Mouse (Mus musculus) embryonic facial prominence, embryonic 12.5 days (tissue): ENCODE measurements around the gene Them5. TPM values are rescaled to one million over a fixed set of nuclear protein-coding genes. Genes with fewer than 3 reads are reported as not detected.

ENCODE experiments used
- ATAC-seq: fragments of 200-750 bp; cut with Nextera tagmentation; 2 replicates; pipeline ENCODE4 v1.8.0; 2017; ENCODE audit not compliant: insufficient number of reproducible peaks, insufficient read depth, low FRiP score, low TSS enrichment
- H3K27ac ChIP-seq: fragments of 300-500 bp; sonication (generic); 2 replicates; pipeline ENCODE4 v1.5.1; 2016; ENCODE audit warnings: mild to moderate bottlenecking
- H3K27me3 ChIP-seq: fragments of 300-500 bp; sonication (generic); 2 replicates; pipeline ENCODE4 v1.6.1; 2016; ENCODE audit warnings: mild to moderate bottlenecking, moderate library complexity
- H3K36me3 ChIP-seq: fragments of 300-500 bp; sonication (generic); 2 replicates; pipeline ENCODE4 v1.6.1; 2016; ENCODE audit warnings: mild to moderate bottlenecking
- H3K4me1 ChIP-seq: fragments of 300-500 bp; sonication (generic); 2 replicates; pipeline ENCODE4 v1.6.1; 2016
- H3K4me2 ChIP-seq: fragments of 300-500 bp; sonication (generic); replicated peaks from 2 replicates; pipeline ENCODE4 v1.6.1; 2016; ENCODE audit warnings: mild to moderate bottlenecking, moderate library complexity
- H3K4me3 ChIP-seq: fragments of 300-500 bp; sonication (generic); 2 replicates; pipeline ENCODE4 v1.5.1; 2016; ENCODE audit warnings: mild to moderate bottlenecking
- H3K9ac ChIP-seq: fragments of 300-500 bp; sonication (generic); 2 replicates; pipeline ENCODE4 v1.6.1; 2016; ENCODE audit warnings: mild to moderate bottlenecking, moderate library complexity
- H3K9me3 ChIP-seq: fragments of 300-500 bp; sonication (generic); 2 replicates; pipeline ENCODE4 v1.6.1; 2016; ENCODE audit warnings: mild to moderate bottlenecking, moderate library complexity
- WGBS: fragments of 180-500 bp; shearing (Covaris S2); methylation state at CpG from one replicate; pipeline ENCODE4 v1.1.7; 2016; 5-methylcytosine and 5-hydroxymethylcytosine counted together
- polyA plus RNA-seq: library from polyadenylated mRNA; unstranded; fragments of >200 nt; fragmentation: Nextera tagmentation; extraction: Ambion mirVana; gene quantifications from 2 replicates; pipeline ENCODE4 v1.2.1, GENCODE M21; 2016

Them5 gene
- polyA plus RNA-seq, 1 experiment from 2014 or later = not detected

- Histone ChIP-seq H3K4me3 (no peak overlapping the region), H3K36me3 (no peaks in the 10 kb centered on the region), H3K27ac (no peak overlapping the region), H3K4me1 (no peaks in the 10 kb centered on the region), H3K4me2 (no peak overlapping the region), H3K27me3 (peaks cover 3% of the 10 kb centered on the region; the same call in 1 of the 2 replicates), H3K9ac (no peak overlapping the region), H3K9me3 (no peaks in the 10 kb centered on the region)
- WGBS = 93% methylated on average over 10 of the region's 10 CpGs
- ATAC-seq = no peak
Observed at GRCm38 (mm10) chr3:94387391-94387790, 45.5 kb downstream of the Them5 start.

GRCm38 (mm10) chr3:94388047-94388446 lies 46.1 kb downstream of the Them5 start:
- H3K27ac ChIP-seq = no peak overlapping the region
- no peaks in the 10 kb centered on the region for H3K9me3 ChIP-seq
- no peak overlapping the region for H3K9ac ChIP-seq
- H3K4me2 ChIP-seq = no peak overlapping the region
- H3K4me1 ChIP-seq = no peaks in the 10 kb centered on the region
- no peak overlapping the region for H3K4me3 ChIP-seq
- H3K36me3 ChIP-seq = no peaks in the 10 kb centered on the region
- ATAC-seq = no peak
- 80% methylated on average over 5 of the region's 5 CpGs for WGBS
- H3K27me3 ChIP-seq = peaks cover 3% of the 10 kb centered on the region; the same call in 1 of the 2 replicates

- no peak for ATAC-seq
- Histone ChIP-seq H3K27ac (no peak overlapping the region), H3K4me3 (no peak overlapping the region), H3K36me3 (no peaks in the 10 kb centered on the region), H3K4me1 (no peaks in the 10 kb centered on the region), H3K4me2 (no peak overlapping the region), H3K9me3 (no peaks in the 10 kb centered on the region), H3K27me3 (peaks cover 3% of the 10 kb centered on the region; the same call in 1 of the 2 replicates), H3K9ac (no peak overlapping the region)
- WGBS = 95% methylated on average over 16 of the region's 16 CpGs
Observed at GRCm38 (mm10) chr3:94389420-94389819, 47.5 kb downstream of the Them5 start.

GRCm38 (mm10) chr3:94391001-94391400 lies 49.1 kb downstream of the Them5 start:
- no peak overlapping the region for H3K9ac ChIP-seq
- H3K9me3 ChIP-seq = no peaks in the 10 kb centered on the region
- no peaks in the 10 kb centered on the region for H3K4me1 ChIP-seq
- no peak overlapping the region for H3K27ac ChIP-seq
- no peaks in the 10 kb centered on the region for H3K36me3 ChIP-seq
- WGBS = 85% methylated on average over 5 of the region's 5 CpGs
- no peak overlapping the region for H3K4me2 ChIP-seq
- H3K4me3 ChIP-seq = no peak overlapping the region
- ATAC-seq = no peak
- peaks cover 3% of the 10 kb centered on the region; the same call in 1 of the 2 replicates for H3K27me3 ChIP-seq

GRCm38 (mm10) chr3:94392128-94392527 lies 50.2 kb downstream of the Them5 start:
- Histone ChIP-seq H3K9me3 (no peaks in the 10 kb centered on the region), H3K4me1 (no peaks in the 10 kb centered on the region), H3K36me3 (no peaks in the 10 kb centered on the region), H3K4me2 (no peak overlapping the region), H3K9ac (no peak overlapping the region), H3K27ac (no peak overlapping the region), H3K4me3 (no peak overlapping the region), H3K27me3 (peaks cover 4% of the 10 kb centered on the region; the same call in 1 of the 2 replicates)
- WGBS = 88% methylated on average over 2 of the region's 2 CpGs
- no peak for ATAC-seq

GRCm38 (mm10) chr3:94393049-94393448 lies 51.1 kb downstream of the Them5 start:
- no peak overlapping the region for H3K27ac ChIP-seq
- ATAC-seq = no peak
- H3K4me3 ChIP-seq = no peak overlapping the region
- H3K9ac ChIP-seq = no peak overlapping the region
- peaks cover 11% of the 10 kb centered on the region for H3K27me3 ChIP-seq
- H3K9me3 ChIP-seq = no peaks in the 10 kb centered on the region
- no peaks in the 10 kb centered on the region for H3K36me3 ChIP-seq
- H3K4me1 ChIP-seq = no peaks in the 10 kb centered on the region
- WGBS = 53% methylated on average over 4 of the region's 4 CpGs
- H3K4me2 ChIP-seq = no peak overlapping the region

GRCm38 (mm10) chr3:94396336-94396735 lies 54.4 kb downstream of the Them5 start:
- H3K4me3 ChIP-seq = no peak overlapping the region
- H3K4me2 ChIP-seq = no peak overlapping the region
- H3K36me3 ChIP-seq = no peaks in the 10 kb centered on the region
- no peak overlapping the region for H3K9ac ChIP-seq
- H3K9me3 ChIP-seq = no peaks in the 10 kb centered on the region
- ATAC-seq = no peak
- no peaks in the 10 kb centered on the region for H3K4me1 ChIP-seq
- H3K27ac ChIP-seq = no peak overlapping the region
- 84% methylated on average over 1 of the region's 1 CpGs for WGBS
- peaks cover 36% of the 10 kb centered on the region for H3K27me3 ChIP-seq

- H3K27me3 ChIP-seq = peaks cover 41% of the 10 kb centered on the region
- WGBS = 76% methylated on average over 4 of the region's 4 CpGs
Observed at GRCm38 (mm10) chr3:94396851-94397250, 55.0 kb downstream of the Them5 start.

More at GRCm38 (mm10) chr3:94396851-94397250, 55.0 kb downstream of the Them5 start:
- ATAC-seq = no peak
- H3K36me3 ChIP-seq = no peaks in the 10 kb centered on the region
- H3K4me3 ChIP-seq = no peak overlapping the region
- H3K4me2 ChIP-seq = no peak overlapping the region
- no peak overlapping the region for H3K27ac ChIP-seq
- H3K9me3 ChIP-seq = no peaks in the 10 kb centered on the region
- H3K9ac ChIP-seq = no peak overlapping the region
- H3K4me1 ChIP-seq = no peaks in the 10 kb centered on the region

Other genes with a start within 250 kb of the Them5 start
- gene Gm10696, start 163.9 kb upstream of the Them5 start, polyA plus RNA-seq = not detected in 2 replicates
- gene Gm5286, start 145.4 kb upstream of the Them5 start, polyA plus RNA-seq = not detected in 2 replicates
- not detected in 2 replicates for gene Gm4778, start 78.1 kb upstream of the Them5 start, polyA plus RNA-seq
- gene Them4, start 32.0 kb upstream of the Them5 start, polyA plus RNA-seq = 11.7 and 12.3 TPM in 2 replicates
- gene C2cd4d, start 20.3 kb downstream of the Them5 start, polyA plus RNA-seq = 2.8 and 3.6 TPM in 2 replicates
- 0.72 and 0.88 TPM in 2 replicates for gene Rorc, start 30.7 kb downstream of the Them5 start, polyA plus RNA-seq
- gene Lingo4, start 56.4 kb downstream of the Them5 start, polyA plus RNA-seq = 0.06 and 0.12 TPM in 2 replicates
- 11.8 and 13.9 TPM in 2 replicates for gene Tdrkh, start 71.2 kb downstream of the Them5 start, polyA plus RNA-seq
- gene Mrpl9, start 101.2 kb downstream of the Them5 start, polyA plus RNA-seq = 65.3 and 65.6 TPM in 2 replicates
- 0.41 and 0.45 TPM in 2 replicates for gene Oaz3, start 101.8 kb downstream of the Them5 start, polyA plus RNA-seq
- 14.2 and 17.8 TPM in 2 replicates for gene Celf3, start 136.2 kb downstream of the Them5 start, polyA plus RNA-seq
- gene Riiad1, start 138.2 kb downstream of the Them5 start, polyA plus RNA-seq = 2.0 and 2.3 TPM in 2 replicates
- 59.7 and 61.7 TPM in 2 replicates for gene Snx27, start 240.6 kb downstream of the Them5 start, polyA plus RNA-seq